Mouse (Mus musculus): Measurements from ENCODE around the gene Plod2. TPM values are rescaled to one million over a fixed set of nuclear protein-coding genes. Genes with fewer than 3 reads are reported as not detected.

The Plod2 gene
- polyA plus RNA-seq, 1 experiment from 2014 or later: 10.8 TPM

- H3K4me2 ChIP-seq (replicated peaks): no peak overlapping the region
- H3K4me1 ChIP-seq: peaks cover 7% of the 10 kb centered on the region; the same call in 1 of the 2 replicates
- 64% methylated on average over 6 of the region's 6 CpGs for WGBS
- H3K9ac ChIP-seq (replicated peaks): no peak overlapping the region
- no peaks in the 10 kb centered on the region for H3K27me3 ChIP-seq
- no peak overlapping the region for H3K27ac ChIP-seq (replicated peaks)
- no peaks in the 10 kb centered on the region for H3K36me3 ChIP-seq
- H3K9me3 ChIP-seq: no peaks in the 10 kb centered on the region
- peak; percentile 38; the same call in 1 of the 2 replicates for ATAC-seq (replicated peaks)
- no peak overlapping the region for H3K4me3 ChIP-seq
Observed at GRCm38 (mm10) chr9:92560840-92561547, 19.0 kb downstream of the Plod2 start.

DNA sequence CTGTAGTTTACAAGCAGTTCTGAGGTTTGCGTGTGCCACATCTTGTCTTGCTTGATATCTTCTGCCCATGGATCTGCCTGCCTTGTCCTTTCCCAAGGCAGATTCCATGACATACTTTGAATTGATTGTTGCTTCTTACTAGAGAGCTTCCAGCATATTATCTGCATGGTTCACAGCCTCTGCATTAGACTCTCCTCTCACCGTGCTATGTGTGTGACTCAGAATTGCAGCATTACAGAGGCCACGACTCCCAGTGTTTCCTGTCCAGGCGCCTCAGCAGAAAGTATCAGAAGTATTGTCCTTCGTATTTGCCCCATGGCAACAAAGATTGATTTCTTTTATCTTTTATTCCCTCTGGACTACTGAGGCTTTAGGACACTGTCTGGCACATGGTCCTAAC is 20.4 kb downstream of the Plod2 start:
- Histone ChIP-seq H3K4me1 (peaks cover 7% of the 10 kb centered on the region; the same call in 1 of the 2 replicates), H3K9ac (replicated peaks) (no peak overlapping the region), H3K9me3 (no peaks in the 10 kb centered on the region), H3K27ac (replicated peaks) (no peak overlapping the region), H3K4me2 (replicated peaks) (no peak overlapping the region), H3K27me3 (no peaks in the 10 kb centered on the region), H3K36me3 (no peaks in the 10 kb centered on the region), H3K4me3 (no peak overlapping the region)
- ATAC-seq (replicated peaks): no peak
- 88% methylated on average over 5 of the region's 5 CpGs for WGBS

DNA sequence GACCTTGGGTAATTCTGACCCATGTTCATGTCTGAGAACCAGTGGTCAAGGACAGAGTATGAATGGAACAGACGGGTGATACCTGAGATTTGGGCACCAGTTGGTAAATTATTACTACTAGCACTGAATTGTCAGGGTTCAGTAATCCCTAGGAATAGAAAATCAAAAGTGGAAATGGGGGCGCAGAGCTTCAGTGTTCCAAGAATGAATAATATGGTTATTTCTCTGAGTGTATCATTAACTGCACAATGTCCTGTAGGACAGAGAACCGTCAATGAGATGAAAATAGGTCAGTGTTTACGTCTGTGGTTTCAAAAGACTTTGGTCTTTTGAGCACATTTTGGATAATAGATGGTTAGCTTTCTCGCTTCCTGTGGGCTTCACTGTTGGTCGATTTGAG is 21.3 kb downstream of the Plod2 start:
- H3K4me2 ChIP-seq (replicated peaks): no peak overlapping the region
- H3K27ac ChIP-seq (replicated peaks): no peak overlapping the region
- peaks cover 7% of the 10 kb centered on the region; the same call in 1 of the 2 replicates for H3K4me1 ChIP-seq
- H3K4me3 ChIP-seq: no peak overlapping the region
- ATAC-seq (replicated peaks): no peak
- H3K9ac ChIP-seq (replicated peaks): no peak overlapping the region
- no peaks in the 10 kb centered on the region for H3K27me3 ChIP-seq
- 88% methylated on average over 6 of the region's 6 CpGs for WGBS
- H3K36me3 ChIP-seq: no peaks in the 10 kb centered on the region
- no peaks in the 10 kb centered on the region for H3K9me3 ChIP-seq

GRCm38 (mm10) chr9:92564391-92564790 is 22.4 kb downstream of the Plod2 start:
- 100% methylated on average over 1 of the region's 1 CpGs for WGBS
- ATAC-seq (replicated peaks): no peak
- H3K4me2 ChIP-seq (replicated peaks): no peak overlapping the region

DNA sequence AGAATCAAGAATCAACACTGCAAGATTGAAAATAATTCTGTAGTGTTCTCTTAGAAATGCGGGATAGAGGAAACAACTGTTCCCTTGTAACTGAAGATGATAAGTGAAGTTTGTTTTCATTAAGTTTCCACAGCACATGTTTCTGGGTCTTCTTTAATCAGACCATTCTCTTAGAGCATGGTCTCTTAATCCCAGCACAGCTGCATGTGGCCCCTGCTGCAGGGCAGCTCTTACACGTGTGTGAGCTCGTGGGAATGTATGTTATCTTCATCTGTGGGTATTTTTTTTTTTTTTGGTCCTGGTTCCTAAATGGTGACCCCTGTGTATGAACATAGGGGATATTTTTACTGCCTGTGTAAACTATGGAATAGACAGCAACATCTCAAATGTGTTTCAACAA is 24.2 kb downstream of the Plod2 start:
- H3K4me2 ChIP-seq (replicated peaks): no peak overlapping the region
- H3K9me3 ChIP-seq: no peaks in the 10 kb centered on the region
- H3K27me3 ChIP-seq: no peaks in the 10 kb centered on the region
- H3K4me1 ChIP-seq: peaks cover 1% of the 10 kb centered on the region; the same call in 1 of the 2 replicates
- no peak overlapping the region for H3K4me3 ChIP-seq
- H3K27ac ChIP-seq (replicated peaks): no peak overlapping the region
- no peak overlapping the region for H3K9ac ChIP-seq (replicated peaks)
- WGBS: 94% methylated on average over 3 of the region's 3 CpGs
- no peak for ATAC-seq (replicated peaks)
- H3K36me3 ChIP-seq: no peaks in the 10 kb centered on the region

More at GRCm38 (mm10) chr9:92564391-92564790, 22.4 kb downstream of the Plod2 start:
- Histone ChIP-seq H3K9ac (replicated peaks) (no peak overlapping the region), H3K4me3 (no peak overlapping the region), H3K36me3 (no peaks in the 10 kb centered on the region), H3K4me1 (peaks cover 7% of the 10 kb centered on the region; the same call in 1 of the 2 replicates), H3K9me3 (no peaks in the 10 kb centered on the region), H3K27me3 (no peaks in the 10 kb centered on the region), H3K27ac (replicated peaks) (no peak overlapping the region)

DNA sequence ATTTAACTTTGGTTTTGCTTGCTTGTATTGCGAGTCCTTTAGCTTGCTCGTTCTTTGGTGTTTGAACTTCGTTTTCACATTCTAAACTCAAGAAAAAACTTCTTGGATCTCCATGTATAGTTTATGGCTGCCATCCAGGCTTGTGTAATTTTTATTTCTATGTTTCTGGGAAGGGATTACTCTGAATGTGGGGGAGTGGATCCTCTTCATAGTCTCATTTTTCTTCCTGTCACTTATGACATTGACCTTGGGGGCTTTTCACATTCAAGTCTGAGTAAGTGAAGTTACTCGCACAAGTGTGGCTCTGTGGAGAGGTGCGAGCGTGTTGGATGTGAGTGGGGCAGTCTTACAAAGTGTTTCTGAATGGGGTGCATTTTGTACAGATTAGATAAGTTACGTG is 25.5 kb downstream of the Plod2 start:
- Histone ChIP-seq H3K27ac (replicated peaks) (no peak overlapping the region), H3K9me3 (no peaks in the 10 kb centered on the region), H3K4me1 (no peaks in the 10 kb centered on the region), H3K27me3 (no peaks in the 10 kb centered on the region), H3K9ac (replicated peaks) (no peak overlapping the region), H3K4me3 (no peak overlapping the region), H3K4me2 (replicated peaks) (no peak overlapping the region), H3K36me3 (no peaks in the 10 kb centered on the region)
- no peak for ATAC-seq (replicated peaks)
- 94% methylated on average over 7 of the region's 7 CpGs for WGBS

DNA sequence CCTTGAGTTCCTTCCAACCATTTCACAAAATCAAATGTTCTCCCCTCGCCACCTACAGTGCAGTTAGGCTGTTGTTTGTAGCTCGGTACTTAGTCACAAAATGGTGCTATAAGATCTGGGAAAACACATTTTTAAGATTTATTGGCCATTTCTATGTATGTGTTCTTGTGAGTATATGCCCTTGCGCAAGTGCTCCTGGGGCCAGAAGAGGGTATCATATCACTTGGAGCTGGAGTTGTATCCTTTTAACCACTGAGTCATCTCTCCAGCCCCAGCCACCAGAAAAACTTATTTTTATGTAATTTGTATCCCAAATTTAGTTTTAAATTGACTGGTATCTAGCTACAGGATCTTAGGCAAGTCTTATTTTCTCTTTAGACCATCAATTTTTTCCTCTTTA is 26.8 kb downstream of the Plod2 start:
- H3K9me3 ChIP-seq: no peaks in the 10 kb centered on the region
- H3K4me3 ChIP-seq: no peak overlapping the region
- no peaks in the 10 kb centered on the region for H3K4me1 ChIP-seq
- no peak for ATAC-seq (replicated peaks)
- WGBS: 95% methylated on average over 3 of the region's 3 CpGs
- H3K4me2 ChIP-seq (replicated peaks): no peak overlapping the region
- no peaks in the 10 kb centered on the region for H3K36me3 ChIP-seq
- no peak overlapping the region for H3K27ac ChIP-seq (replicated peaks)
- H3K9ac ChIP-seq (replicated peaks): no peak overlapping the region
- no peaks in the 10 kb centered on the region for H3K27me3 ChIP-seq

- Histone ChIP-seq H3K27ac (replicated peaks) (no peak overlapping the region), H3K4me2 (replicated peaks) (no peak overlapping the region), H3K4me1 (no peaks in the 10 kb centered on the region), H3K9me3 (no peaks in the 10 kb centered on the region), H3K4me3 (no peak overlapping the region), H3K9ac (replicated peaks) (no peak overlapping the region), H3K36me3 (no peaks in the 10 kb centered on the region), H3K27me3 (no peaks in the 10 kb centered on the region)
- 89% methylated on average over 8 of the region's 8 CpGs for WGBS
- ATAC-seq (replicated peaks): no peak
Observed at GRCm38 (mm10) chr9:92572376-92573108, 30.5 kb downstream of the Plod2 start.

DNA sequence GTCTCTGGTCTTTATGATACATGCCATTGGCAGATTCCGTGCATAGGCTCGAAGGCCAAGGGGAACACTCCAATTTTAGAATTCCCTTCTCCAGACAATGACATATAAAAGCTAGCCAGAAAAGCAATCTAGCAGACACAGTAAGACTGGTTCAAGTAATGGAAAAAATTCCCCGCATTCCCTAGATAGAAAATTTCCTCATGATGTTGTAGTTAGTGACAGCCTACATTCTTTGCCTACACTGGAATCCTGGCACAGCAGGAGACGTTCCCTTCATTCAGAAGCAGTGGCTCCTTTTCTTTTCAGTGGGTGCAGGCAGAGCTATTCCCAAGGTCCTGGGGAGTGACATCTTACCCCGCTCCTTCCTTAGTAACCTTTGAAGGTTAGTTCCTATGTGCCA is 41.9 kb downstream of the Plod2 start:
- Histone ChIP-seq H3K4me3 (no peak overlapping the region), H3K36me3 (0 out of 2 replicates have a peak, but pooled peaks cover 4% of the 10 kb centered on the region), H3K4me1 (no peaks in the 10 kb centered on the region), H3K27ac (replicated peaks) (no peak overlapping the region), H3K27me3 (no peaks in the 10 kb centered on the region), H3K4me2 (replicated peaks) (no peak overlapping the region), H3K9ac (replicated peaks) (no peak overlapping the region), H3K9me3 (no peaks in the 10 kb centered on the region)
- no peak for ATAC-seq (replicated peaks)
- WGBS: 86% methylated on average over 5 of the region's 5 CpGs

GRCm38 (mm10) chr9:92586025-92586424 is 44.0 kb downstream of the Plod2 start:
- H3K9ac ChIP-seq (replicated peaks): no peak overlapping the region
- WGBS: 33% methylated on average over 1 of the region's 1 CpGs

GRCm38 (mm10) chr9:92587391-92587790 is 45.4 kb downstream of the Plod2 start:
- Histone ChIP-seq H3K4me3 (no peak overlapping the region), H3K9me3 (no peaks in the 10 kb centered on the region), H3K9ac (replicated peaks) (no peak overlapping the region), H3K4me1 (no peaks in the 10 kb centered on the region), H3K4me2 (replicated peaks) (no peak overlapping the region), H3K27me3 (no peaks in the 10 kb centered on the region), H3K36me3 (0 out of 2 replicates have a peak, but pooled peaks cover 4% of the 10 kb centered on the region), H3K27ac (replicated peaks) (no peak overlapping the region)
- ATAC-seq (replicated peaks): peak; percentile 13; the same call in 1 of the 2 replicates
- WGBS: 98% methylated on average over 8 of the region's 8 CpGs

More at GRCm38 (mm10) chr9:92586025-92586424, 44.0 kb downstream of the Plod2 start:
- Histone ChIP-seq H3K36me3 (0 out of 2 replicates have a peak, but pooled peaks cover 4% of the 10 kb centered on the region), H3K27ac (replicated peaks) (no peak overlapping the region), H3K4me2 (replicated peaks) (no peak overlapping the region), H3K9me3 (no peaks in the 10 kb centered on the region), H3K4me1 (no peaks in the 10 kb centered on the region), H3K27me3 (no peaks in the 10 kb centered on the region), H3K4me3 (no peak overlapping the region)
- no peak for ATAC-seq (replicated peaks)

DNA sequence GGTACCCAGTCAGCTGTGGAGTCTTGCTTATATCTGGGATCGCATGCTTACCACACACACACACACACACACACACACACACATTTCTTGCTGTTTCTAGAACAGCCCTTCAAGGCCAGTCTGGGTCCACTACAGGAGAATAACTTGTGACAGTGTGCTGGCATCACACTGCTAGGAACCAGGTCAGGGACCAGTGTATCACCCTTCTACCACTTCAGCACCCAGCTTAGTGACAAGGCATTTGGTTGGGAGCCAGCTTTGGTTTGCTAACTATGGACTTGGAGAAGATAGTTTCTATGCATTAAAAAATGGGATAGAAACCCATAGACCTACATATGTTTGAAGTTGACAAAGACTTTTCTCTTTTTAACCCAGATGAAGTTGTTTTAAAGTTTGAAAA is 46.2 kb downstream of the Plod2 start:
- Histone ChIP-seq H3K4me2 (replicated peaks) (no peak overlapping the region), H3K27me3 (no peaks in the 10 kb centered on the region), H3K9ac (replicated peaks) (no peak overlapping the region), H3K36me3 (0 out of 2 replicates have a peak, but pooled peaks cover 4% of the 10 kb centered on the region), H3K4me1 (no peaks in the 10 kb centered on the region), H3K27ac (replicated peaks) (no peak overlapping the region), H3K4me3 (no peak overlapping the region), H3K9me3 (no peaks in the 10 kb centered on the region)
- WGBS: 100% methylated on average over 1 of the region's 1 CpGs
- ATAC-seq (replicated peaks): no peak

All from forebrain, embryonic 15.5 days (tissue).